Mouse (Mus musculus) bone marrow macrophage, adult 2 months (primary cell): ENCODE data around the gene Bhlhe23.

ENCODE experiments used
- CTCF ChIP-seq: IDR thresholded peaks from 2 replicates; pipeline ENCODE4 v1.5.1; 2012; ENCODE audit warnings: low read depth, mild to moderate bottlenecking, low read length, moderate library complexity
- POLR2A ChIP-seq: IDR thresholded peaks from 2 replicates; pipeline ENCODE4 v1.6.1; 2012; ENCODE audit warnings: mild to moderate bottlenecking, low read depth, low read length, borderline replicate concordance

GRCm38 (mm10) chr2:180825147-180825941 is 48.6 kb upstream of the Bhlhe23 start:
- TF ChIP-seq POLR2A = no peak
- no peak for TF ChIP-seq CTCF
